Mouse (Mus musculus): ENCODE results near the gene Dnah8.
A peak's percentile ranks its signal among the peaks of the same experiment; 100 is the strongest.
"Not testable (repeated sequence)": the region's sequence is repeated elsewhere in the genome, so short reads cannot be mapped to it uniquely, and the experiment has no call there.

Gene Dnah8

DNA sequence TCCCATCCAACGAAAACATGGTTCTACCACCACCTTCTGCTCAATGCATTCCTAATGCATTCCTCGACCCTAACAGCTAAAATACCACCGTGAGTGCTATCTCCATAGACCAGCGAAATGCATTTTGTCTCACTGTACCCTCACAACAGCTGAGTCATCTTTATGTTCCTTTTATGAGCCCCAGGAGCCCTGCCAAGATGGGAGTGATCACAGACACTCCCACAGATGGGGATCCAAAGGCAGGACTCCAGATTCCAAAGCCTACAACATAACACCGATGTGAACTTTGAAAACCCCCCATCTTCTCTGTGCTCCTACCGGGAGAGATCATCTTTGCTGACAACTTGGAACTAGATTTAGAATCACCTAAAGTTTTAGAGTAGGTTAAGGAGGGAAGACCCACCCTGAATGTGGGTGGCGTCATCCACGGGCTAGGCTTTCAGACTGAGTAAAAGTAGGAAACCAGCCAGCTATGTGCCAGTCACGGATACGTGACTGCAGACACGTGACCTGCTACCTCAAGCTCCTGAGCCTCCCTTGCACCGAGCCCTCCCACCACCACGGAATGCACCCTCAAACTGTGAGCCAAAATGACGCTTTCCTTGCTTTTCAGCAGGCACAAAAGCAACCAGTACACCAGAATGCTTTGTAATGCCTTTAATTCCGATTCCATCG is 14.7 kb upstream of the Dnah8 start:
- peak in 1 of 2 experiments; percentile 32 for DNase-seq (ENCODE audit: low spot score in 2 of 2)

DNA sequence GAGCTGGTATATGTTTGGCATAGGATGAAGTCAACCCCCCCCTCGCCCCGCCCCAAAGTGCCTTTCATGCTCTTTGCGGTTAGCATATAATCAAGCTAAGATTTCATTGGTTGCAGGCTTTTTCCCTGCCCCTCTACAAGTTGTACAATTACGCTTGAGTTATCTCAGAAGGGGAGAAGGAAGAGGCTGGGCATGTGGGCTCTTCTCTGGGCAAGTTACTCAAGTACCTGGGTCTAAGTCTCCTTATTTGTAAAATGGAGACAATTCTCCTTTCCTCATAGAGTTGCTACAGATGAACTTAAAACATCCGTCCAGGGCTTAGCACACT is 14.2 kb upstream of the Dnah8 start:
- no peak for DNase-seq (ENCODE audit: low spot score in 2 of 2)

DNA sequence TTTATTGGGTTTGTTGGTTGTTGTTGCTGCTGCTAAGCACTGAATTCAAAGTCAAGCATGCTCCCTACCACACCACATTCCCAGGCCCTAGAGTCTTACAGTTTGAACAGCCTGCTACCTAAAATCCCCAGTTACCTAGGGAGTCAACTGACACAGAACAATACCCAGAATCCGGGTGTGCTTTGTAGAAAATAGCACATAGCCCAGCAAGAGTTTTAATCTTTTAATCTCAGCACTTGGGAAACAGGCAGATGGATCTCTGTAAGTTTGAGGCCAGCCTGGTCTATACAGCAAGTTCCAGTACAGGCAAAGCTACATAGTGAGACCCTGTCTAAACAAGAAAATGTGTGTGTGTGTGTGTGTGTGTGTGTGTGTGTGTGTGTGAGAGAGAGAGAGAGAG is 13.4 kb upstream of the Dnah8 start:
- no peak for DNase-seq (ENCODE audit: low spot score in 2 of 2)

DNA sequence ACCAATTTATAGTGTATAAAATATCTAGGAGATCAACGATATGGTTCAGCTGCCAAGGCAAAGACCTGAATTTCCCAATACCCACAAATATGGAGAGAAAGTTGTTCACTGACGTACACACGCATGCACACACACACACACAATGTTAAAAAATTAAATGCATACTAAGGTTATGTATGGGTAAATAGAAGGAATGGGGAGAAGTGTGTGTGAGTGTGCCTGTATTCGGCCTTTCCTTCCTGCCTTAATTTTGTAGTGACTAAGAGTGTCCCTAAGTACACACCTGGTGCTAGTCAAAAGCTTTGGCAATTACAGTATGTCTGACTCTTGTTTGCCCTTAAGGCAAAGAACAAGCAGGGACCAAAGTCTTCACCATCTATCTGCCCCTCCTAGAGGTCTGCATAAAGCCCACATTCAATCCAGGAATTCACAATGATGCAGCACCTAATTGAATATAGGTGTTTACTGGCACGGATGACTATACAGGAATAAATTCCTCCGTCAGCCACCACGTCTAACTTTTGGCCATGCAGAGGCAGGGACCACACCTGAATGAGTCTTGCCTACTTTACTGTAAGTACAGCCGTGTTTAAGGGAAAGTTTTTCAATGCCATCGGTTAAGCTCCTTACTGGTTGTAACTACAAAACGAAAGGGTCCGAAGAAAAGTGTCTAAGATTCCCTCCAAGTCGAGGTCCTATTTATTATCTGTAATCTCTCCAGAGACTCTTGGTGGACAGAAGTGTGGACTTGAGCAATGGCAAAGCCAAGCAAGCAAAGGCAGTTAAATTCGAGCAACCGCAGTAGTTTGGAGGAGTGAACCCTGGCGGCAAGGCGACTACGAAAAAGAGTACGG is 12.7 kb upstream of the Dnah8 start:
- no peak for DNase-seq (ENCODE audit: low spot score in 2 of 2)

DNA sequence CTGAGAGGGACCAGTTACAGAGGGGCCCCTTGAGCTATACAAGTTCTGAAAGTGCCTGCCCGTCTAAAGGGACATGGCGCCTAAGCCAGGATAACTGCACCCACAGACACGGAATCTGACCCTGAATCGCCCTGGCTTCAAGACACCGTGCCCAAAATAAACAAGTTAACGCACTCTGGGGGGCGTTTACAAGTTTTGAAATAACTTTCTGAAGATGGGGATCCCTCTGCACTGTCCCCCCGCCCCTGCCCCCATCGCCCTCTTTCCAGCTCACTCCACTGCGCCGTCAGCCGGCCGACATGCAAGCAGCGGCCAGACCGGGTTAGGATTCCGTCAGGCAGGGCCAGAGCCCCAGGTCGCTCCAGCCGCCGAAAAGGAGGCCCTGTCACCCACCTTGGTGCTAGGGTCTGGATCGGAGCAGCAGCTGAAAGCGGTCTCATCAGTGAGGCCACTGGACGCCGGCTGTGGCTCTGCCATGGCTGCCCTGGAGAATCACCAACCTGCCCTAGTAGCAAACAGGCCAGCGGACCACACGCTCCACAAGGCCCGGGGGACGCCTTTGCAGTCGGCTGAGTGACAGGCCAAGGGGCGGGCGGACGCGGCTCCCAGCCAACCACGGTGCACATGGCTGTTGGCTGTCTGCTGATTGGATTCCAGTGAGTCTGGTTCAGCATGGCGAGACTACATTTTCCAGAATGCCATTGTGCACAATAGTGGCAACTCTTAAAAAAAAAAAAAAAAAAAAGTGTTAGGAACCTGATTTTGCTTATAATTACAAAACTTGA is 11.9 kb upstream of the Dnah8 start:
- DNase-seq (ENCODE audit: low spot score in 2 of 2): peak; percentile 98 to 99

DNA sequence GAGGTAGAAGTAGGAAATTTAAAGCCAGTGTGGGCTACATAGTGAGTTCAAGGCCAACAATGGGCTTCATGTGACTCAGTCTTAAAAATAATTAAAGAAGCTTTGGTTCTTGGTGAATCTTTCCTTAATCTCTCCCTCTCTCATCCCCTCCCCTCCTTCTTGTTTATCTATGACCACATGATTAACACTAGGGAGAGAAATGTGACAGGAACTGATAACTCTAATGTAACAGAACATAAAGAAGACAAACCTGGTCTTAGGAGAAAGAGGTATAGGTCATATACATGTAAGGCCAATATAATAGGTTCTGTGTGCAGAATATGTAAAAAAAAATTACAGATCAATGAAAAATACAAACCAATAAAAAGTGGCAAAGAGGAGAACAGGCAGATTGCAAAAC is 10.8 kb upstream of the Dnah8 start:
- DNase-seq (ENCODE audit: low spot score in 2 of 2): no peak

DNA sequence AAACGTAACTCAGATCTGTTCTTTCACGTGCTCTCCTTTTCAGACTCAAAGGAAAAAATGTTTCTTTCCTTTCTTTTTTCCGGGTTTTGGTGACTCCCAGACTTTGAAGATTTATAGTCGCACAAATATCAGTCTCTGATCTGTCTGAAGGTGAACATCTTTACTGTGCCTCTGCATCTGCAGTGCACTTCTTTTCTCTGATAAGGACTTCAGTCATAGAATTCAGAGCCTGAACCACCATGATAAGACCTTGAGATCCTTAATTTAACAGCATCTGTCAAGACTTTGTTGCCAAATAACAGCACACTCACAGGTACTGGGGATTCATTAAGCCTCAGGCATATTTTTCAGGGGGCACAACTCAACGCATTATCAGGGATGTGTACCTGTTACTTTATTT is 8.0 kb upstream of the Dnah8 start:
- DNase-seq (ENCODE audit: low spot score in 2 of 2): no peak

DNA sequence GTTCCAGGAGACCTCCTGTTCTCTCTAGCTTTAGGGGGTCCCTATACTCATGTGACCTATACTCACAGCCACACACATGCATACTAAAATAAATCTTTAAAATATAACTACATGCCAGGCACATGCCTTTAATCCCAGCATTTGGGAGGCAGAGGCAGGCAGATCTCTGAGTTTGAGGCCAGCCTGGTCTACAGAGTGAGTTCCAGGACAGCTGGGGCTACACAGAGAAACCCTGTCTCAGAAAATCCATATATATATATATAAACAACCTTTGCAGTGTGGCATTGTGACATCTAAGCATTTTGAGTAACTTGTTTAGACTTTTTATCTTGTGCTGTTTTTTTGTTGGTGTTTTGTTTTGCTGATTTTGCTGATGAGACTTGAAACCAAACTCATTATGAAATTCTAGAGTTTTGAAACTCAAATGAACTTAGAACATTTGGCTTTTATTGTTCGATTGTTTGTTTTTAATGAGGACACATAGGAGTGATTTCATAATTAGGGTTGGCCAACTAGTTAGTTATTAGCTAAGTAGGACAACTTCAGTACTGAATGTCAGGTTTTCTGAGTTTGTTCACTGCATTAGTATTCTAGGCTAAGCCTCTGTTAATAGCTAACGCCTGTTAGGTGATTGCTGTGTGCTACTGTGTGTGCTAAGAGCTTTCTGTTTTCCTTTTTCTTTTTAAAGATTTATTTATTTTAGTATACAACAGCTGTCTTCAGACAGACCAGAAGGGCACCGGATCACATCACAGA is 5.8 kb upstream of the Dnah8 start:
- DNase-seq (ENCODE audit: low spot score in 2 of 2): no peak

DNA sequence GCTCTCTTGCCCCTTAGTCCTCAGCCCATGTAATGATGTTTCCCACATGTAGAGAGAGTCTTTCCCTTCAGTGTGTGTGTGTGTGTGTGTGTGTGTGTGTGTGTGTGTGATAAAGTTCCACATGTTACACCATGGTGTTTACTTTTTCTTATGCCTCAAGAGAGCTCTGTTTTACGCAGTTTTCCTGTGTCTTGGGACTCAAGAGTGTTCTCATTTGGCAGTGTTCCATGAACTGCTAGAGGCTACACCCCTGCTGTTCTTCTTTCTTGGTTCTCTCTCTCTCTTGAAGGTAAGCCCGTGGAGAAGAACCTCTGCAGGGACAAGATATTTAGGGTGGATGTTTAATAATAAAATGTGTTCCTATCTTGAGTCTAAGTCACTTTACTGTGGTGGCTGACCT is 5.0 kb upstream of the Dnah8 start:
- no peak for DNase-seq (ENCODE audit: low spot score in 2 of 2)

DNA sequence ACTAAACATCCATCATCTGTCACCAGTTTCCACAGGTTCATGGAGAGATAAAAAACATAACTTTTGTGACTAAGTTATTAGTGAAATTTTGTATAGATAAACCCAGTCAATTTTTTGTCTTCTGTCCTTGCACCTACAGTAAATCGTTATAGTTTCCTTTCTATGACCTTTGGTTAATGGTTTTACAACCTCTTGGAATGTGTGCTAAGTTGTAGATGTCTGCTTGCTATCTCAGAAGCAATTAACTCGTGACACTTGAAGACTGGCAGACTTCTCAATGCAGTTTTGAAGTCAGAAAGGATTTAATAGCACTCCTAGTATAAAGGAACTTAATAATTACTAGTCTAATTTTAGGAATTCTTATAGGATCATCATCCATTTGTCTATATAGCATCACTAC is 3.6 kb upstream of the Dnah8 start:
- DNase-seq (ENCODE audit: low spot score in 2 of 2): no peak

DNA sequence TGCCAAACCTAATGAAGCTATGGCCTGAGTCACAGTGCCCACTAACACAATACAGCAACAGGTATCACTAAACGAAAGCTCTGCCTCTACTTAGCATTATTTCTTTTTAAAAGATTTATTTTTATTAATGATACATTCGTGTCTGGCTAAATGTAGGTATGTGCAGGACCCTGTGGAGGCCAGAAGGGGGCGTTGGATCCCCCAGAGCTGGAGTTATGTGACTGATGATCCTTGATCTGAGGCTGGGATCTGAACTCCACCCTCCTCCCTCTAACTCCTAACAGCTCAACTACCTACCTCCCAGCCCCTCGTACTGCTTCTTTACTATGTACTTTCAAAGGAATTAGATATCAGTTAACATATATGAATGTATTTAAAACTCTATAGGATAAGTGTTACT is 2.7 kb upstream of the Dnah8 start:
- DNase-seq (ENCODE audit: low spot score in 2 of 2): no peak

DNA sequence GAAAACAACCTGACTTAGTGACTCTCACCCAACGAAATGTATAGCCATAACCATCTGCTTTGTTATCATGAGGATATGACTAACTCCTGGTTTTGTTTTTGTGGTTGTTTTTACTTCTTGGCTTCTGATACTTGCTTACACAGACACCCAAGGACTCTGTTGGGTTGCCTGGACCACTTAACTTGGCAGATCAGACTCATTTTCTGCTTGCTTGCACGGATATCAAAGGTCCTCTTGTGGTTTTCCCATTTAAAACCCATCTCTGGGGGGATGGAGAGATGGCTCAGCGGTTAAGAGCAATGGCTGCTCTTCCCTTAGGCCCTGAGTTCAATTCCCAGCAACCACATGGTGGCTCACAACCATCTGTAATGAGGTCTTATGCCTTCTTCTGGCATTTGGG is 954 bp upstream of the Dnah8 start:
- DNase-seq (ENCODE audit: low spot score in 2 of 2): no peak

DNA sequence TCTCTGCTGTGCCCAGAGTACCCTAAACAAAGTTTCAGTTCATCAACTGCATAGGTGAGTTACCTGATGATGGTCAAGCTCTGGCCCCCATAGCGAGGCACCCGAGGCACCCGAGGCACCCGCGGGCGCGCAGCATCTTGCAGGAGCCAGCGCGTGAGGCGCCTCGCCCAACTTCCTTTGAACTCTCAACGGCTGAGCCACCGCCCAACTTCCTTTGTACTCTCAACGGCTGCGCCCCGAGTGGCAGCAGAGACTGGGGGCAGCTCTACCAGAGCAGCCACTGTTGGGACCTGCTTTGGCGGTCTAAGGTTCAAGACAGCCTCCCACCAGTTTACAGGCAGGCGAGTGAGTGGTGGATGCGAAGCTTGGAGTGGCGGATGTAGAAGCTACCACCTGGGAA is 2.6 kb downstream of the Dnah8 start, which contains the start of gene Glo1:
TSS of gene Glo1 (minus strand) at position 153 of the 400 bp plus-strand sequence.
- DNase-seq (ENCODE audit: low spot score in 2 of 2): not testable (repeated sequence)

DNA sequence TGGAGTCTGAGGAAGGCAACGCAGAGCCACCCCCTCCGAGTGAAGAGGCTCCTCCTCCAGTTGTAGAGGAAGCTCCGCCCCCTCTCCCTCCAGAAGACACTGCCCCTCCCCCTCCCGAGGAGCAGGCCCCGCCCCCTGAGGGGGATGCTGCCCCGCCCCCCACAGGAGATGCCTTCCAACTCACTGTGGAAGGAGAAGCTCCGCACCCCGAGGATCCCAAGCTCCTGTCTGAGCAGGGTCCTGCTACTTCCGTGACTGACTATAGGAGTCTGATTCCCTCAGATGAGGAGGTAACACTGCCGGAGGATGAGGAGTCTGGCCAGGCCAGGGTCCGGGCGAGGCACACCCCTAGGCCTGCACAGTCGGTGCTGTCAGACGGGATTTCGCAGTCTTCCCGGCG is 11.2 kb downstream of the Dnah8 start:
- no peak for DNase-seq (ENCODE audit: low spot score in 2 of 2)

DNA sequence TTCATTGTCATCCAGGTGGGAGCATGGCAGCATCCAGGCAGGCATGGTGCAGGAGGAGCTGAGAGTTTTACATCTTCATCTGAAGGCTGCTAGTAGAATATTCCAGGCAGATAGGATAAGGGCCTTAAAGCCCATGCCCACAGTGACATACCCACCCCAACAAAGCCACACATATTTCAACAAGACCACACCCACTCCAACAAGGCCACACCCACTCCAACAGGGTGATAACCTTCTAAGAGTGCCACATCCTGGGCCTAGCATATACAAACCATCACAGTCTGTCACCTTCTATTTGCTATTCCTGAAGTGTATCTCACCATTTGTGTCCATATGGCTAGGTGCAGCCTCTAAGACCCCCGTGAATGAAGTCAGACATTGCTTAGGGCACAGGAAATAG is 13.6 kb downstream of the Dnah8 start:
- no peak for DNase-seq (ENCODE audit: low spot score in 2 of 2)

DNA sequence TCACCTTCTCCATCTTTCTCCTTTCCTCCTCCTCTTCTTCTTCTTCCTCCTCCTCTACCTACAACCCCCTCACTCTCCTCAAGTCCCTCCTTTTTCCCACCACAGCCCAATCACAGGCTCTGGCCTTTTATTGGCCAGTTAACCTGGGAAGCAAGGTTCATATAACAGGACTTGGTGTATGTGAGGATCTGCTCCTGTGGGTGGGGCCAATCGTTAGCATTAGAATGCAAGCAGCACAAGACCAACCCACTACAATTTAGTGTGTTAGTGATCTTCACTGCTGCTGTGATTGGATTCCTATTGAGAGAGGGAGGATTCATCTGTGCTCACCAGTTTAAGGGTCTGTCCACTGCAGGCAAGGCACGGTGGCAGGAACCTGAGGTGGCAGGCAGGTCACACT is 14.8 kb downstream of the Dnah8 start:
- DNase-seq (ENCODE audit: low spot score in 2 of 2): no peak

DNA sequence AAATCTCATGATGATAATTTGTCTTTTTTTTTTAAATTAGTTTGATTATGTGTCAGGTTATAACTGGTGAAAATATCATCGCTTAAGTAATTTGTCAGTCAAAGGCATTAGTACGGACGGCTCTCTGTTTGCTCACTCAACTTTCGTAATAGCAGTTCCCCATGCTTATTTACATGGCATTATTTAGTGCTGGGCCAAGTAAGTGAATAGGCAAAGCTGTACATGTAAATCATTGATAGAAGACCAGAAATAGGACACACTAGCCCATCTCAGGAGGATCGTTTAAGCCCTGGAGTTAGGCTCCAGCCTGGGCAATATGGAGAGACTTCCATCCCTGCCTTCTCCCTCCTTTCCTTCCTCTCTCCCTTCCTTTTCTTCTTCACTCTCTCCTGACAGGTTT is 16.7 kb downstream of the Dnah8 start:
- no peak for DNase-seq (ENCODE audit: low spot score in 2 of 2)

DNA sequence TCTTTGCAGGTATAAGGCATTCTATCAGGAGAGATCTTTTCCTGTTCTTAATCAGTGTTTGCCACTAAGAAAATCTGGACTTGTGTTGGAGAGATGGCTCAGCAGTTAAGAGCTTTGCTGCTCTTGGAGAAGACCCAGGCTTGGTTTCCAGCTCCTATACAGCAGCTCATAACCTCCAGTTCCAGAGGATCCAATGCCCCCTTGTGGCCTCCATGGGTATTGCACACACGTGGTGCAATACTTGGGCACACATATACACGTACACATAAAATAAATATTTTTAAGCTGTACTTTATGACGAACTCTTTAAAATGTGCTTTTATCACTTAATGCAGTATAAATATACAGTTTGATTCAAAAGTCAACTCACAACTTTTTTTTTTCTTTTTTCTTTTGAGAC is 24.6 kb downstream of the Dnah8 start:
- no peak for DNase-seq (ENCODE audit: low spot score in 2 of 2)

DNA sequence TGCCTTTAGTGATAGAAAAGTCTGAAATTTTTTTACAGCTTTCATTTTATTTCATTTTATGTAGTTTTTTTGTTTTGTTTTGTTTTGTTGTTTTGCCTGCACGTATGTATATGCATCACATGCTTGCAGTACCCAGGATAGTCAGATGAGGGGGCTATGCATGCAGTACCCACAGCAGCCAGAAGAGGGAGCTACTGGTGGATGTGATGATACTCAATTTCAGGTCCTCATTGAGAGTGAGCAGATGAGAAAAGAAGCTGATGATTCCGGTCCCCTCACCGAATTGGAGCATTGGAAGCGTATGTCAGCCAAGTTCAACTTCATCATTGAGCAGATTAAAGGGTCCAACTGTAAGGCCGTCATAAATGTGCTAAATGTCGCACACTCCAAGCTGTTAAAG is 28.9 kb downstream of the Dnah8 start:
- DNase-seq (ENCODE audit: low spot score in 2 of 2): no peak

DNA sequence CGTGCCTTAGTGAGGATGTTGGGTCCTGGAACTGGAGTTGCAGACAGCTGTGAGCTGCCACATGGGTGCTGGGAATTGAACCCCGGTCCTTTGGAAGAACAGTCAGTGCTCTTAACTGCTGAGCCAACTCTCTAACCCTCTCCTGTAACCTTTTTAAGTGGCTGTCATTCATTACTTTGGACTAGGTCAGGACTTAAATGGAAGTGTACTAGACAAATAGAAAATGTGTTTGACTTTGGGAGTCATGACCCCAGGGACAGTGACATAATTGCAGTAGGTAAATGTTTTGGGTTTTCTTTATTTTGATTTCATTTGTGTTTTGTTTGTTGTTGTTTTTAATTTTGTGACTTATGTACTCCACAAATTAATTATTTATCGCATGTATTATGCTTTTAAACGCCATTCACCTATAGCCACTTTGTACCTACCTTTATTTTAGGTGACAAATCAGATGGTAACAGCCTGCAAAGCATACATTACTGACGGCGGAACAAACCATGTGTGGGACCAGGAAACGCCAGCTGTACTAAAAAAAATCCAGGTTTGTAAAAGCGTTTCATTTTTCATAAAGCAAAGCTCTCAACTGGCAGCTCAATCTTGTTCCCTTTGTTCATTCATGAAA is 33.5 kb downstream of the Dnah8 start:
- no peak for DNase-seq (ENCODE audit: low spot score in 2 of 2)

DNA sequence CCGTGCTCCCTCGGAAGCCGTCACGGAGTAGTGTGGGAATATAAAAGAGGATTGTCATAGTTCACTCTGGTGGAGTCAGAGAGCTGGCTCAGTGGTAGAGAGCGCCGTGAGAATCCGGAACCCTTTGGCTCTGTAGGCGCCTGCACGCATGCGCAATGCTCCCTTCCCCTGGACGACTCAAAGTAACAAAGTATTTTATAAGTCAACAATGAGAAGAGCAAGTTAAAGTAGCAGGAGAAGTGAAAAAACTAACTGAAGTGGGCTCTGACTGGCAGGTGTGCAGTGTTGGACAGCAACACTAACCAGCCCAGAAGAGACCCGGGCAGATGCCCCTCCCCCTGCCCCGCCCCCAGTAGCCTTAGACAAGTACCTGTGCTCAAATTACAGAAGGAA is 34.0 kb downstream of the Dnah8 start:
- DNase-seq (ENCODE audit: low spot score in 2 of 2): peak; percentile 45 to 53

DNA sequence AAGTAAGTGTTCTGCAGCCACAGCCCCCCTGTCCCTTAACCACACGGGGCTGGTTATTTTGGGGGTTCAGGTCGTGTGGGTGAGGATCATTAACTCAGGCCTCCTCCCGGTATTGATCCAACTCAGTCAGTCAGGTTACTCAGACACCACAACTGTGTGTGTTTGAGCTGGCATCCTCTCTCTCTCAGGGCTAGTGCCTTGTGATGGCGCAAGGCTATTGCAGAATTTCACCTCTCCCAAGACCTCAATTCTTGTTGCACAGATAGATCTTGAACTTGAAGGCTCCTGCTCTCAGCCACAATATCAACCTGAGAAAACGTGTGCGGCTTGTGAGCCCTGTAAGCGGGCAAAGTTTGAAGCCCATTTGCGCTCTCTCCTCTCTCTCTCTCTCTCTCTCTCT is 38.0 kb downstream of the Dnah8 start:
- DNase-seq (ENCODE audit: low spot score in 2 of 2): no peak

All from spleen, postnatal 14 days (tissue).